Mouse (Mus musculus) liver, postnatal 0 days (tissue): ENCODE measurements around the gene Lin28b.

Source experiments
- CTCF ChIP-seq: sonication (generic); IDR thresholded peaks from 2 replicates; pipeline ENCODE4 v1.5.1; 2016; ENCODE audit warnings: antibody characterized with exemption, low read depth
- EP300 ChIP-seq: IDR thresholded peaks from 2 replicates; pipeline ENCODE4 v1.6.1; 2016; ENCODE audit warnings: antibody characterized with exemption, low read depth, mild to moderate bottlenecking

GRCm38 (mm10) chr10:45381937-45382636 is 104.1 kb downstream of the Lin28b start:
- peak; percentile 59 for TF ChIP-seq CTCF
- no peak for TF ChIP-seq EP300
